Mouse (Mus musculus) lung, embryonic 14.5 days (tissue): ENCODE data around the gene Apbb2. TPM values are rescaled to one million over a fixed set of nuclear protein-coding genes. Genes with fewer than 3 reads are reported as not detected.

Experiments
- ATAC-seq: fragments of 200-750 bp; cut with Nextera tagmentation; 2 replicates; pipeline ENCODE4 v1.8.0; 2017; ENCODE audit warnings: mild to moderate bottlenecking, moderate TSS enrichment, moderate library complexity; ENCODE audit not compliant: insufficient read depth
- DNase-seq: peaks from one replicate; pipeline ENCODE4 v3.0.0-alpha.2; 2015
- H3K27ac ChIP-seq: fragments of 300-500 bp; sonication (generic); 2 replicates; pipeline ENCODE4 v1.5.1; 2014; ENCODE audit warnings: low read depth, mild to moderate bottlenecking, moderate library complexity
- H3K27me3 ChIP-seq: fragments of 300-500 bp; sonication (generic); 2 replicates; pipeline ENCODE4 v1.6.1; 2014; ENCODE audit warnings: low read length, control low read depth; ENCODE audit not compliant: insufficient read depth
- H3K36me3 ChIP-seq: fragments of 300-500 bp; sonication (generic); 2 replicates; pipeline ENCODE4 v1.6.1; 2014; ENCODE audit warnings: control low read depth; ENCODE audit not compliant: insufficient read depth
- H3K4me1 ChIP-seq: fragments of 300-500 bp; sonication (generic); 2 replicates; pipeline ENCODE4 v1.6.1; 2014; ENCODE audit warnings: antibody characterized with exemption, control low read depth; ENCODE audit not compliant: insufficient read depth
- H3K4me2 ChIP-seq: fragments of 300-500 bp; sonication (generic); 2 replicates; pipeline ENCODE4 v1.6.1; 2014; ENCODE audit warnings: mild to moderate bottlenecking
- H3K4me3 ChIP-seq: fragments of 300-500 bp; sonication (generic); 2 replicates; pipeline ENCODE4 v1.5.1; 2014; ENCODE audit warnings: low read depth, low read length
- H3K9ac ChIP-seq: fragments of 300-500 bp; sonication (generic); 2 replicates; pipeline ENCODE4 v1.6.1; 2014
- H3K9me3 ChIP-seq: fragments of 300-500 bp; sonication (generic); 2 replicates; pipeline ENCODE4 v1.6.1; 2016; ENCODE audit warnings: low read depth, low read length, control low read depth
- CTCF ChIP-seq: IDR thresholded peaks from 2 replicates; pipeline ENCODE4 v1.5.1; 2016; ENCODE audit warnings: antibody characterized with exemption, low read depth
- WGBS: fragments of 180-500 bp; shearing (Covaris S2); extraction: QIAGEN DNeasy Blood & Tissue Kit; methylation state at CpG from one replicate; pipeline ENCODE4 v1.1.7; 2014; 5-methylcytosine and 5-hydroxymethylcytosine counted together
- polyA plus RNA-seq: library from polyadenylated mRNA; unstranded; fragments of >200 nt; fragmentation: Nextera tagmentation; extraction: Ambion mirVana; gene quantifications from 2 replicates; pipeline ENCODE4 v1.2.1, GENCODE M21; 2014

Apbb2 gene
- polyA plus RNA-seq, 1 experiment from 2014 or later, result 54.6 TPM

DNA sequence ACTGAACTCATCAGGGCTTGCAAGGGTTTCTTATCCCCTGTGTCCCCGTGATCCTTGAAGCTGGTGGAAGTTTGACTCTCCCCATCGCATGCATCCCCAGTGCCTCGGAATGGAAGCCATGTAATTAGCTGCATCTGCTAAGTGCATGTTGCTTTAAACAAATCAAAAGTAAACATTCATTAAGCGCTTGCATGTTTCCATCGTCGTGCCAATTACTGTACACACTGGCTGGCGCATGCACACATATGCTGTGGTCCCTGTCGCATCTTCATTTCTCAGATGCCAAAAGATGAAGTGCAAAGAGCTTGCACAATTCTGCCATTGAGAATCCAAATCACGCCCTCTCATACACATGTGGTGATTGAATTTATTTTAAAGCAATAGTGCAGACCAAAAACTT lies 257.8 kb downstream of the Apbb2 start:
- no peaks in the 10 kb centered on the region for H3K27me3 ChIP-seq
- no peak overlapping the region for H3K9ac ChIP-seq
- H3K27ac ChIP-seq, result no peak overlapping the region
- no peak for TF ChIP-seq CTCF
- no peaks in the 10 kb centered on the region for H3K9me3 ChIP-seq
- ATAC-seq (no peak), DNase-seq (no peak)
- H3K36me3 ChIP-seq, result peaks cover 15% of the 10 kb centered on the region; the same call in 1 of the 2 replicates
- H3K4me2 ChIP-seq, result no peak overlapping the region
- H3K4me1 ChIP-seq, result no peaks in the 10 kb centered on the region
- 86% methylated on average over 9 of the region's 9 CpGs for WGBS
- no peak overlapping the region for H3K4me3 ChIP-seq

DNA sequence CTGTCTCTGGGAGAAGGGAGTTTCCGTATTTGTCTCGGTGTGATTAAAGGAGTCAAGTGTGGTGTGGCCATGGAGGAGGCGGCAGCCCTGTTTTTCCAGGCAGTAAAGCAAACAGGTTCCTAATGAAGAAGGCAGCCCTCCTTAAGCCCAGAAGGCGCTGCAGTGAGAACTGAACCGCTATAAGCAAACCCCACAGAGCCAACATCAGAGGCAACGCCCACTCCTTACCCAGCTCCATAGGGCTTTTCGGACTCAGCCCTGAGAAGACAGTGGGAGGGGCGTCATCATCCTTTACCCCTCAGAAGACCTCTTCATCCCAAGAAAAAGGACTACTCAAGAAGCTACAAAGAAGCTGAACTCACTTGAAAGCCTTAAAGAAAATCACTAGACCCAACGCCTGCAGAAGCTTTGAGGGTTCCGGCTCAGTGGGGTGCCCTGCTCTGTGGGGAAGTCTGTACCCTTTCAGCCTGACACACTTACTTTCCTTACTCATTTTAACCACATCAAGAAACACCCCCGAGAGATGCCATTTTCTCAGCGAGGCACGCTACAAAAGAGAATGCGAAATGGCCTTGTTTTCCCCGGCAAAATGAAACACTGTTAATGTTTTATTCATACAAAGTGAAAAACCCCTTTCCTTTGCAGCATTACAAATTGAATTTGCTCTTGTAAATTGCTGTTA lies 258.7 kb downstream of the Apbb2 start:
- Histone ChIP-seq H3K4me1 (no peaks in the 10 kb centered on the region), H3K9me3 (no peaks in the 10 kb centered on the region), H3K27ac (no peak overlapping the region), H3K27me3 (no peaks in the 10 kb centered on the region), H3K4me3 (no peak overlapping the region), H3K4me2 (no peak overlapping the region), H3K9ac (no peak overlapping the region), H3K36me3 (peaks cover 15% of the 10 kb centered on the region; the same call in 1 of the 2 replicates)
- TF ChIP-seq CTCF, result no peak
- WGBS, result 80% methylated on average over 15 of the region's 15 CpGs
- no peak for DNase-seq
- no peak for ATAC-seq

DNA sequence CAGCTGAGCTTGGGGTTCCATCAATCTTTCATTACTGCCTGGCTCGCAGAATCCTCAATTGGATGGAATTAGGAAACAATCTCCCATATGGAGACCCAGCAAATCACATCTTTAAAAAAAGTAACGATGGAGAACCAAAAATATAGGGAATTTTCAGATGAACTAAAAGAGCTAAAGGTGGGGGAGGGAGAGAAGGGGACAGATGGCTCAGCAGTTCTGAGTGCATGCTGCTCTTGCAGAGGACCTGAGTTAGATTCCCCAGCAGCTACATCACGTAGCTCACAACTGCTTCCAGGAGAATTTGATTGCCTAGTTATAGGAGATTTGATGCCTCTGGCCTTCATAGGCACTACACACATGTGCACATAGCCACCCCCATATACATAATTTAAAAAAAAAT lies 263.4 kb downstream of the Apbb2 start:
- no peaks in the 10 kb centered on the region for H3K27me3 ChIP-seq
- no peak overlapping the region for H3K4me3 ChIP-seq
- no peak overlapping the region for H3K4me2 ChIP-seq
- no peak overlapping the region for H3K9ac ChIP-seq
- no peak overlapping the region for H3K27ac ChIP-seq
- no peaks in the 10 kb centered on the region for H3K9me3 ChIP-seq
- TF ChIP-seq CTCF, result no peak
- DNase-seq (no peak), ATAC-seq (no peak)
- H3K4me1 ChIP-seq, result no peaks in the 10 kb centered on the region
- 79% methylated on average over 3 of the region's 3 CpGs for WGBS
- H3K36me3 ChIP-seq, result no peaks in the 10 kb centered on the region

DNA sequence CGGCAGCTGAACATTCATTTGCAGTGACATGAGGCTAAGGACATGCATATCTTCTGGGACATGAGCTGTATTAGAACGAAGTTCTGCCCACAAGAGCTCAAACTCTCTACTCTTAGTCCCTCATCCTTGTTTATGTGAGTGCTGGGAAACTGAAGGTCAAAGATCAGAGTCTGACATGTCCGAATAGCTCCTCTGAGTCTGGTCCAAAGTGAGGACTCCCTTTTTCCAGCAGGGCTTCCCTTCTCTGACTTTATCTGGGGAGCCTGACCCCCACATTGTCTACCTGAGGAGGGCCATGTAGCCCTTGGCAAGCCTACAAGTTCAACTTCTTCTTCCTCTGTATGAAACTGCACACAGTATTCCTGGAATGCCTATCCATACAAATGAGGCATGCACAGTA lies 264.7 kb downstream of the Apbb2 start:
- Histone ChIP-seq H3K9ac (no peak overlapping the region), H3K4me1 (no peaks in the 10 kb centered on the region), H3K27me3 (no peaks in the 10 kb centered on the region), H3K27ac (no peak overlapping the region), H3K36me3 (no peaks in the 10 kb centered on the region), H3K4me3 (no peak overlapping the region), H3K9me3 (no peaks in the 10 kb centered on the region), H3K4me2 (no peak overlapping the region)
- ATAC-seq (no peak), DNase-seq (no peak)
- 64% methylated on average over 3 of the region's 3 CpGs for WGBS
- TF ChIP-seq CTCF, result no peak

DNA sequence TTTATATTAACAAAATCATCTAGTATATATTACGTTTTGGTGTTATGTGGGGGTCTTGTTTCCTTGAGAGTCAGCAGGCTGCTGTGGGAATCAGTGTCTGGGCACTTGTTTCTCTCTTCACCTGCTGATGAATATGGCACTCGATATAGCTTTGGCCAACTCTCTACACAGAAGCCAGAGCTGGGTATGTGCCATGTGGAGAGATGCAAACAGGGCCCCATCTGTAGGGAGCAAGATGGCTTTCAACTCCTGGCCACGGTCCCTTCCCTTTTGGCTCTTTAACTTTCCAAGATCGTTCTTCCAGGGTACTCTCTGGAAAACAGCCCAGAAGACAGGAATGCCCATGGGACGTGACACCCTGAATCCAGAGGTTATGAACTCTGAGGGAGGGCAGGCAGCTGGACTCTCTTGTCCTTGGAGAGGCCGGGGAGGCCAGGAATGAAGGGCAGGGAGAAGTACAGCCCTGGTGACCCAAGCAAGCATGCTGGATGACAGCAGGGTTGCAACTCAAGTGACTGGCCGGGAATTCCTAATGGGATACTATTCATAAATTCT lies 266.7 kb downstream of the Apbb2 start:
- no peak for ATAC-seq
- Histone ChIP-seq H3K36me3 (no peaks in the 10 kb centered on the region), H3K4me3 (no peak overlapping the region), H3K9me3 (no peaks in the 10 kb centered on the region), H3K9ac (no peak overlapping the region), H3K27ac (no peak overlapping the region), H3K27me3 (no peaks in the 10 kb centered on the region), H3K4me2 (no peak overlapping the region), H3K4me1 (0 out of 2 replicates have a peak, but pooled peaks cover 3% of the 10 kb centered on the region)
- TF ChIP-seq CTCF, result no peak
- WGBS, result 77% methylated on average over 7 of the region's 7 CpGs
- DNase-seq, result no peak

DNA sequence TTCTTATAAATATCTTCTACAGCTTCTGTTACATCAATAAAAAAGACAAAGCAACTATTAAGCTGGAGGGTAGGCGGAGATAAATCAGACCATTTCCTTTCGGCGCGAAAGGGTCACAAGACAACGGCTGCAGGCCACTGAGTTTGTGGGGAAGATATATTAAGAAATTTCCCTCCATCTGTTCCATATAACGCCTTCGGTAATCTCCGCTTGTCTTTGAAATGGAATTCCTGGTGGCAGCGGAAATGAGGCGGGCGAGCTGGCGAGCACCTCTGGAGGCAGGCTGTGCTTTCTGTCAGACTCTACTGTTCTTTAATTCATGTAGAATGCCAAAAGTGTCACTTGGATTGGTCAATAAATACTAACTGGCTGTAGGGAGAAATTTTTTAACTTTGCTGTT lies 267.5 kb downstream of the Apbb2 start:
- ATAC-seq (no peak), DNase-seq (peak; percentile 50)
- Histone ChIP-seq H3K36me3 (no peaks in the 10 kb centered on the region), H3K4me2 (peak overlapping the region; percentile 13; the same call in 1 of the 2 replicates), H3K9me3 (no peaks in the 10 kb centered on the region), H3K27ac (no peak overlapping the region), H3K27me3 (no peaks in the 10 kb centered on the region), H3K9ac (no peak overlapping the region), H3K4me3 (no peak overlapping the region), H3K4me1 (0 out of 2 replicates have a peak, but pooled peaks cover 3% of the 10 kb centered on the region)
- TF ChIP-seq CTCF, result no peak
- 50% methylated on average over 12 of the region's 12 CpGs for WGBS

DNA sequence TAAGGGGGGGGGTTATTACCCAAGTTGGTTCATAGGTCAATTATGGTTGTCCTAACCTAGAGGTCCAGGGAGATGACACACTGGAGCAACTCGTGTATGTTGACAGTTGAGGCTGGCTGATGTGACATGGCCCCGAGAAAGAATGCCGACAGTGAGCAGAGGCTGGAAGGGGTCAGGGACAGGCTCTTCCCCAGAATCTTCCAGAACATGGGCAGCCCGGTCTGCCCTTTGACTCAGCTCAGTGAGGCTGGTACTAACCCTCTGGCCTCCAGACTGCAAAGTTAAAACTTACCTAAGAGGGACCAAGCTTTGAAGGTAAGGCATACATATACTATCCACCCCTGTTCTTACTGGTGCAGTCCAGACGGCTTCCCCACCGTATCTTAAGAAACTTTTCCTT lies 268.0 kb downstream of the Apbb2 start:
- Histone ChIP-seq H3K4me2 (no peak overlapping the region), H3K36me3 (no peaks in the 10 kb centered on the region)

More for the DNA sequence above, 268.0 kb downstream of the Apbb2 start:
- Histone ChIP-seq H3K27ac (no peak overlapping the region), H3K27me3 (no peaks in the 10 kb centered on the region), H3K4me3 (no peak overlapping the region), H3K4me1 (0 out of 2 replicates have a peak, but pooled peaks cover 3% of the 10 kb centered on the region), H3K9ac (no peak overlapping the region), H3K9me3 (no peaks in the 10 kb centered on the region)
- WGBS, result 52% methylated on average over 6 of the region's 6 CpGs
- ATAC-seq (no peak; the same call in 1 of the 2 replicates), DNase-seq (no peak)
- no peak for TF ChIP-seq CTCF
